Mouse (Mus musculus) cerebellum, adult (tissue): ENCODE data around the gene Hormad1.
"Not testable (repeated sequence)": the region's sequence is repeated elsewhere in the genome, so short reads cannot be mapped to it uniquely, and the experiment has no call there.

Experiments used
- ATAC-seq: cut with Nextera tagmentation; 2 replicates; pipeline ENCODE4 v1.9.2; 2017; ENCODE audit warnings: mild to moderate bottlenecking, moderate library complexity, mixed read lengths; ENCODE audit not compliant: insufficient number of reproducible peaks, low FRiP score, low TSS enrichment

Hormad1 gene

DNA sequence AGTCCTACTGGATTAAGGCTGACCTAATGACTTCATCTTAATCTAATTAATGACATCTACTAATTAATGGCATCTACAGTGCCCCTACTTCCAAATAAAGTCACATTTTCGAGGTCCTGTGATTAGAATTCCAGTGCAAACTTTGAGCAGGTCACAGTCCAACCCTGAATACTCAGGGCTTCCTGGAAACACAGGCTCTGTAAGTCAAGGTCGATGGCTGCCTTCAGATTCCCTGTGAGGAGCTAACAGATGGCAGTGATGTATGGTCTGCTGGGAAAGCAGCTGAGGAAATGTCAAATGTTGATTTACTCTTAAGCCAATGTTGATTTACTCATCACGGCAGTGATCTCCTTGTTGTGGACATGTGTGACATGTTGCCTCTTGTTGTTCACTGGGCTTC lies 5.5 kb upstream of the Hormad1 start:
- no peak for ATAC-seq

DNA sequence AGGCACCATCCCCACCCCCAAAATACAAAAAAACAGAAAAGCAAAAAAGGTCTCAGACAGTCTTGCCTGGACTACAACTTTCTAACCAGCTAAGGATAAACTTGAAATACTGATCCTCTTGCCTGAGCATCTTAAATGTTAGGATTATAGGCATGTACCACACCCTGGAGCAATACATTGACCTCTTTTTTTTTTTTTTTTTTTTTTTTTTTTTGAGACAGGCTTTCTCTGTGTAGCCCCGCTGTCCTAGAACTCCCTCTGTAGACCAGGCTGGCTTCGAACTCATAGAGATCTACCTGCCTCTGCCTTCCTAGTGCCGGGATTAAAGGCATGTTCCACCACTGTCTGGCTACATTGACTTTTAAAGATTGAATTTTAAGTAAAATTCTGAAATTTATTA lies 1.3 kb downstream of the Hormad1 start:
- no peak for ATAC-seq

DNA sequence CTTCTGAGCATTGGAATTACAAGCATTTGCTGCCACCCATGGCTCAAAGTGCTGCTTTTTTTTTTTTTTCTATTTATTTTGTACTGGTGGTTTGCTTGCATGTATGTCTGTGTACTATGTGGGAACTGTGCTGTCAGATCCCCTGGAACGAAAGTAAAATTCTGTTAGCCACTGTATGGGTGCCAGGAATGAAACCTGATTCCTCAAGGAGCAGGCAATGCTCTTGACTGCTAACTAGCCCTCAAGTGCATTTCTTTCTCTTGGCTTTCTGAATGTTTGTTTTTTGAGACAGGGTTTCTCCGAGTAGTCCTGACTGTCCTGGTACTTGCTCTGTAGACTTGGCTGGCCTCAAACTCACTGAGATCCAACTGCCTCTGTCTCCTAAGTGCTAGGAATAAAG lies 2.3 kb downstream of the Hormad1 start:
- ATAC-seq: no peak

DNA sequence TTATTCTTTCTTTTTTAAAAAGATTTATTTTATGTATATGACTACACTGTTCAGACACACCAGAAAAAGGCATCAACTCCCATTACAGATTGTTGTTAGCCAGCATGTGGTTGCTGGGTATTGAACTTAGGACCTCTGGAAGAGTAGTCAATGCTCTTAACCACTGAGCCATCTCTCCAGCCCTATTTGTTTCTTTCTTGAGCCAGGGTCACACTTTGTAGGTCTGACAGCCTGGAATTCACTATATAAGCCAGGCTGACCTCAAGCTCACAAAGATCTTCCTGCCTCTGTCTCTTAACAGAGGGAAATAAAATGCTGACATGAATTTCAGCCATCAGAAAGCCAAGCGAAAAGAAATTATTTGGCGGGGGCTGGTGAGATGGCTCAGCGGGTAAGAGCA lies 10.1 kb downstream of the Hormad1 start:
- no peak for ATAC-seq

DNA sequence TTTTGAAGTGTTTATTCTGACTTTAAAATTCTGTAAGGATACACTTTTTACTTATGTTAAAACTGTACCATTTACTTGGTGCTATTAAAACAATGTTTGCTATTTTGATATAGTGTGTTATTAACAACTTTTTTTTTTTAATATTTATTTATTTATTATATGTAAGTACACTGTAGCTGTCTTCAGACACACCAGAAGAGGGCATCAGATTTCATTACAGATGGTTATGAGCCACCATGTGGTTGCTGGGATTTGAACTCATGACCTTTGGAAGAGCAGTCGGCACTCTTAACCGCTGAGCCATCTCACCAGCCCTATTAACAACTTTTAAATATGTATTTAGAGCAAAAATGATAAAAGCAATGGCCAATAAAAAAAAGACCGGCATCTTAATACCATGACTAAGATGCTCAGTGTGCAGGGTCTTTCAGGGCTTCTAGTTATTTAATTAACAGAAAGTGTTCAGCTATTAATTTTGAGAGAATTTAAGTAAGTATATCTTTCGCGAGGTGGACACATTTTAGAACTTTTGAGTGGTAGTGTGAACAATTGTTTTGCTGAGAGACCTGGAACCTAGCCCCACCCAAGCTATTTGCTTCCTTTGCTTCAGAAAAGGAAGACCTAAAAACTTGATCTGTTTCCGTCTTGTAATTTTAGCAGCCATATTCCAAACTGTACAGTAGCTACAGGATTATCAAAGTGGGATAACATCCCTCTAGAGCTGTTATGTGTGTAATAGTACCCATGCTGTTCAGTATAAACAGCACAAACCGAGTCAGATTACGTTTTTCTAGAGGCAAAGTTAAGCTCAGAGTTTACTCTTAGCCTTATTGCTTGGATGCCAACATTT lies 28.5 kb downstream of the Hormad1 start:
- no peak; the same call in 1 of the 2 replicates for ATAC-seq

DNA sequence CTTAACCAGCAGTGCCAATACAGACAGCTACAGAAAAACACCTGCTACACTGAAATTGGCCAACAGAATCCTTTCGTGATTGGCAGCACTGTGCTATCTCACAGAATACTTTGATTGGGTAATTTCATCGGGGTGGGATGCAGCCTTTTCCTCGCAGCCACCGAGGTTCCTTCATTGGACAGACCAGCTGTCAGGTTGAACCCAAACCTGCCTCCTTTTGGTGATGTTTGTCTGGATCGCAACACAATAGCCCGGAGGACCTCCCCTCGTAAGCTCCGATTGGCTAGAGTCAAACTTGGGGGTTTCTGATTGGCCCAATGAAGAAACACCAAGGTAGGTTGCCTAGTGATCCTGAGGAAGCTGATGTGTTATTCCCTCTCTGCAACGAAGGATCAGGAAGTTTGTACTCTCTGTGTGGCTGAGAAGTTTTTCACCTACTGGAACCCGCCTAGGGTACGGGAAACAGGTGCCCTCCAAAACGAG lies 29.2 kb downstream of the Hormad1 start, which contains the start of gene Golph3l:
TSS of gene Golph3l (plus strand) at position 331 of the 483 bp plus-strand sequence.
- peak; percentile 100 for ATAC-seq

DNA sequence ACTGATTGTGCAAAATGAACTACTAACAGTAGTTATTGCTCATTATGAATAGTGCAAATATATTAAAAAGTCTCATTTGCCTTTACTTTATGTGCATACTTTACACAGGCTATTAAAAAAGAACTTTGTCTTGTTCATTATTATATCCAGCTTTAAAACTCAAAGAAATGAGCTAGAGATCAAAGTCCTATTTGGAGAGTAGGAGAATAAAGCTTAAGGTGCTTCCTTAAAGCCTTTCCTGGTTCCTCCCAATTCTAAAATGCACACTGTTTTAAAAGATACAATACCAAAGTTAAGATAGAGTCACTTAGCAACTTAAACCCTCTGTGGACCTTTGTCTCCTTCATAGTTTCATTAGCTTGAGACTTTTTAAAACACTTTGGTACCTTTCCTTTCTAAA lies 39.3 kb downstream of the Hormad1 start:
- no peak for ATAC-seq

DNA sequence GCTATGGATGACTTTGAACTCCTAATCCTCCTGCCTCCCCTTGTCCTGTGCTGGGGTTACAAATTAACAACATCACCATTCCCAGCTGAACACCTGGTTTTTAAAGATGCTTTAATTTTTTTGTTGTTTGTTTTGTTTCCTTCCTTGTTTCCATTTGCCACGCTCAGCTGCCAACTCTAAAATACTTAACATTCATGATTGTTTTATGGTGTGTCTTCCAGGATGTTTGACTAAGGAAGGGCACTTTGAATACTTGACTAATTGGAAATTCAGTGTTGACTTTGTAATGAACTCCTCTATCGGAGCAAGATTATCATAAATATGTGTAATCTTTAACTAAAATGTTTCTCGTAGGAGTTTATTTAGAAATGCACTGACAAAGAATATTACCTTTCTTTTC lies 41.8 kb downstream of the Hormad1 start:
- ATAC-seq: no peak

DNA sequence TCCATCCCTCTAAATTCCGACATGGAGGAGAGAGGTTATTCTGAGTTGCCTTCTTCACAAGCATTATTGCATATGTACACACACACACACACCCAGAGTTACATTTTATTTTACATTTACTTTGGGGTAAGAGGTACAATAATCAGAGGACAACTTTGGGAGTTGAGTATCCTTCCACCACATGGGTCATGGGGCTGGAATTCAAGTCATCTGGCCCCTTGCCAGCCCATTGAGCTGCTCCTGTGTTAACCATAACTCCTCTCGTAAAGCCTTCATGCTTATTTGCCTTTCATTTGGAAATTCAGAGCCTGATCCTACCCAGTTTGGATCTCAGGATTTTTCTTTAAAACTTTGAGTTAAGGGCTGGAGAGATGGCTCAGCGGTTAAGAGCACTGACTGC lies 46.6 kb downstream of the Hormad1 start:
- no peak for ATAC-seq

DNA sequence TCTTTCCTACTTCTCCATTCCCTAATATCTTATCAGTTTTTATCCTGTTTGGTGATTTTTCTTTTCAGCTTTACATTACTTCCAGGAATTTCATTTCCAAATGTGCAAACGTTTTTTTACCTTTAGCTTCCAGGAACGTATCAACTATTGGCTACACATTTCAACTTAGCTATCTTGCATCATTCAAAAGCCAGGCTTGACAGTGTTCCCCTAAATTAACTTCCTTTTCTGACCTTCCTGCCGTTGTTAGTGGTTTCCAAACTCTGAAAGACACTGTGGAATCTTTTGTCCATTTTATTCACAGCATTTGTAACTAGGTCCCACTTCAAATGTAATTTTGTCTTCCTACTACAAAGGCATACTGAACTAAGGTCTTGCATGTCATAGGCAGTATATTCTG lies 49.7 kb downstream of the Hormad1 start:
- ATAC-seq: no peak

DNA sequence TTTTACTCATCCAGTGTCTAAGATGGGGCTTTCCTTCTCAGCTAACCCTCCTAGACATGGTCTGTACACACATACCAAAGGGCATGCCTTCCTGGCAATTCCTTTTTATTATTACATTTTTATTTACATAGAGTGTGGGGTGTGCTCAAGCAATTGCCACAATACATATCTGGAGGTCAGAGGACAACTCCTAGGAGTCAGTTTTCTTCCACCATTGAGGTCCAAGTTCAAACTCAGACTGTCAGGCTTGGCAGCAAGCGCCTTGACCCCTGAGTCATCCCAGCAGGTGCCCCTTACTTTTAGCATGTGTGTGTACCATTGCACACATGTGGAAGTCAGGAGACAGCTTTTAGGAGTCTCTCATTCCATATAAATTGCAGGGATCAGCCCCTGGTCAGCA lies 54.5 kb downstream of the Hormad1 start:
- no peak for ATAC-seq

DNA sequence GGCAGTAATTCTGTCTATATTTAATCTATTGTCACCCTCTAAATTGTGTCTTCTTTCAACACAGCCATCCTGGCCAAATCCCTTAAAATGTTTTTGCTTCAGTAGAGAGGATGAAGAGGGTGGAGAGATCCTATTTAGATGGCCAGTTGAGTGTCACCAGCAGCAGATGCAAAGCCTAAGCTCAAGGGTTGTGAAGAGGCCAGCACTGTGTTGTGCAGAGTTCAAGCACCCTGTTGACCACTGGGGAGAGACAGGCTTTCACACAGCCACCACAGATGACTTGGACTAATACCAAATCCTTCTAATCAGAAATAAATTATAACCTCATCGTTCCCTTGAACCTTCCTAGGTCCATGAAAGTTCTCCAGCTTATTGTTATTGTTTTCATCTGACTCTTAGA lies 59.0 kb downstream of the Hormad1 start:
- ATAC-seq: no peak

DNA sequence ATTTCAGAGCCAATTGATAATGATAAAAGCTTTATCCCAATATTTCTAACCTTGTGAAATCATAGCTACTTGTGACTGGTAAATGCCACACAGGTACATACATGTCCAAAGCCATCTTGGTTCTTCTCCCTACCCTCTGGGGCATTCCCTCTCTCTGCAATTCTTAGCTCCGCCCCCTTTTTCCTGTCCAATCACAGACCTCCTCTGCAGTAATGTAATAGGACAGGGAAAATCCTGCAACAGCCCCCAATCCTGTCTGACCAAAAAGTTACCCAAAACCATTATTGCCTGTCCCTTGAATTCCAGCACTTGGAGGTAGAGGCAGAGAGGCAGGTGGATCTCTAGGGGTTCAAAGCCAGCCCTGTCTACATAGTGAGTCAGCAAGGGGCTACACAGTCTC lies 61.8 kb downstream of the Hormad1 start:
- no peak for ATAC-seq

DNA sequence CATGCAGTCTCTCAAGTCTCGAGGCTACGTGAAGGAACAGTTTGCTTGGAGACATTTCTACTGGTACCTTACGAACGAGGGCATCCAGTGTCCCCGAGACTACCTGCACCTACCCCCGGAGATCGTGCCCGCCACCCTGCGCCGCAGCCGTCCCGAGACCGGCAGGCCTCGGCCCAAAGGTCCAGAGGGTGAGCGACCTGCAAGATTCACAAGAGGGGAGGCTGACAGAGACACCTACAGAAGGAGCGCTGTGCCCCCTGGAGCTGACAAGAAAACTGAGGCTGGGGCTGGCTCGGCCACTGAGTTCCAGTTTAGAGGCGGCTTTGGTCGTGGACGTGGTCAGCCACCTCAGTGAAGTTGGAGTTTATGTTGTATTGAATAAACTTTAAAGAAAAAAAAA lies 62.9 kb downstream of the Hormad1 start:
- ATAC-seq: not testable (repeated sequence)

DNA sequence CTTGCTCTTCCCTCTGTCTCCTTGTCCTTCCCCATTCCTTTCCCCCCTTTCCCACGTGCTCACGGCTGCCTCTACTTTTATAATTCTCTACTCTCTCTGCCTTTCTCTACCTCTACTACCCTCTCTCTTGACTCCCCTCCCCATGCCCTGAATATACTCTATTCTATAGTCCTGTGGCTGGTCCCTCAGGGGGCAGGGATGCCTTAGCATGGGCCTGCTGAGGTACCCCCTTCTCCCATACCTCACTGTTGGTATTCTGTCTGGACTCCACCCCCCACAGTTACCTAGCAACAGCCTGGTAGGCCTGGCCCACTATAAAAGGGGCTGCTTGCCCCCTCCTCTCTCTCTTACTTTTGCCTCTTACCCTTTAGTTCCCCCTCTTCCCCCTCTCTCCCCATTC lies 64.1 kb downstream of the Hormad1 start:
- no peak for ATAC-seq

DNA sequence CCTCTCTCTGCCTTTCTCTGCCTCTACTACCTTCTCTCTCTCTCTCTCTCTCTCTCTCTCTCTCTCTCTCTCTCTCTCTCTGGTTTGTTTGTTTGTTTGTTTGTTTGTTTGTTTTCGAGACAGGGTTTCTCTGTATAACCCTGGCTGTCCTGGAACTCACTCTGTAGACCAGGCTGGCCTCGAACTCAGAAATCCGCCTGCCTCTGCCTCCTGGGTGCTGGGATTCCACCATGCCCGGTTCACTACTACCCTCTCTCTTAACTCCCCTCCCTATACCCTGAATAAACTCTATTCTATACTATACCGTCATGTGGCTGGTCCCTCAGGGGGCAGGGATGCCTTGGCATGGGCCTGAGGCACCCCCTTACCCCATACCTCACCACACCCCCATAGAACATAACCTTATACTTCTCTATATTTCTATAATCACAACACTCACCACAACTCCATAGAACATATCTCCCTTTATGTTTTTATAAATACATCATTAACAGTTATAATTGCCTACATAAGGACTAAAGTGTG lies 64.6 kb downstream of the Hormad1 start:
- not testable (repeated sequence) for ATAC-seq

DNA sequence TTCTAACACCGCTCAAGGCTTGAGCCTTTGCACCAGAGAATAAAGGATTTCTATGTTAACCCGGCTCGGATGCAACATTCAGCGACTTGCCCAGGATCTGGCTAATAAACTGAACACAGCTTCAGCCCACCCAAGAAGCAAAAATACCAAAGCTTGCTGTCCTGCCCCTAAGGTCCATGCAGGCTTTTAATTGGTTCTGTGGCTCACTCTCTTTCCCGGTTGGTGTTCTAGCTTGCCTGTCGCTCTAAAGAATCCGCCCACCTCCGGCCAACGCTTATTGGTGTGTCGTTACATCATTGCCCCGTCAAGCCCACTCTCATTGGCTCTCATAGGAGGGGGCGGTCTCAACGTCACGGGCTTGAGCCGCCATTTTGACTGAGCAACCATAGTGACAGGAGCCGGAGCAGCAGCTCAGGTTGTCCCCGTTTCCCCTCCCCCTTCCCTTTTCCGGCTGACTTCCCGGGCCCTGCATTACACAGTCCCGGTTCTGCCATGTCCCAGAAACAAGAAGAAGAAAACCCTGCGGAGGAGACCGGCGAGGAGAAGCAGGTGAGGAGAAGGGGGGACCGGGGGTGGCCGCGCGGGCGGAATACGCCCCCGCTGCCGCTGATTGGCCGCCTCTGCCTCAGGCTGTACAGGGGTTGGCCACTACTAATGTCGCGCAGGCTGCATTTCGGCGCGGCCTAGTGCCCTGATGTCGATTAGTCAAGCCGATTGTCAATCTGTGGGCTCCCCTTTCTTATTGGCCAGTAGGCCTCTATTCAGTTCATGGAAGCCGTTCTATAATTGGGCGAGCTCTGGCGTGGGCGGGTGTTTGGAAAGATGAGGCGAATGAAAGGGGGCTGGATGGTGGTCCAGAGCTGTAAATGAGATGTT lies 65.4 kb downstream of the Hormad1 start, which contains the start of gene Ensa:
TSS of gene Ensa (plus strand) at position 366 of the 876 bp plus-strand sequence.
- ATAC-seq: peak; percentile 96

DNA sequence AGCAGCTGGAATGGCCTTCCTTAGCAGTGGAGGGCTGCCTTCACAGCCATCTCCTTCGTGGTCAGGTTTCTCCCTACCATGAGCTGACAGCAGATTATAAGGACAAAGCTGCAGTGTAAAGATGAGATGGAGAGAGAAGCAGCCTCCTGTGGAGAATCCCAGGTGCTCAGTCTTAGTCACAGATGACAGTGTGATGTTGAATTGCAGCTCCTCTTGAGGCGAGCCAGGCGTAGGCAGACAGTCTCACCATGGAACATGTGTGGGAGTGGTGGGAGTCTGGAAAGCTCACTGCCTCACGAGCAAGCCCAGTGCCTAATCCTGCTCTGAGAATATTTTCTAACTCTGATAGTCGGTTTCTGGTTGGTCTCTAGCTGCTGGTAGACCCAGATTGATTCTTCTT lies 68.3 kb downstream of the Hormad1 start:
- no peak for ATAC-seq

DNA sequence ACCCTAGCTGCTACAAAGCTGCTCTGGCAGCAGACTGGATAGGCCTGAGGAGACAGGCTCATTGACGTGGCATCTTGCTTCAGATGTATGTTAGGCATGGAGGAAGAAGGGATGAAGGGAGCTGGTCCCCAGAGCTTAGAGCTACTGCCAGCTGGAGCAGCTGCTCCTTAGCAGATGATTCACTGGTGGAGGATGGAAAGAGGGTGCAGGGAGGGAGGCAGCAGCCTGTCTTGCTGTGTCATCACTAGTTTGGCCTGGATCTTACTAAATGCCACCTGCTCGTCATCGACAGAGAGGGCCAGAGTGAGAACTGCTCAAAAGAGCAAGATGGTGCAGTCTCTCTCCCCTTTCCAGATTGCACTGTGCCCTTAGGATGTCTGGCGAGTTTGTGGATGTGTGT lies 70.3 kb downstream of the Hormad1 start:
- ATAC-seq: no peak

DNA sequence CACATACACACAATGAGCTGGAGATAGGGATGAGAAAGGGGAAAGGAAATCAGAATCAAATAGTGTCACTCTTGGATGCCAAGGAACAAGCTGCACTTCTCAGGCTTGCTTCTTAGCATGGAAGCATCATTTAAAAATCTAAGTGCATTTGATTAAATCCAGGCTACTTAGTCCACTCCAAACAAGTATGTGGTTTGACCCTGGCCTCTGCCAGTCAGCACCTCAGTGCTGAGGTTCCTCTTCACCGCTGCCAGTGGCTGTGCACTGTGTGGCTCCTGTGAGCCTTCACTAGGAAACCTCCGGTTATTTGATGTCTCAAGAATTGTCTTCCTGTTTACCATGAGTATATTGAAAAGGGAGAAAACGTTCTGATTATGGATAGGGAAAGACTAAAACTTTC lies 71.4 kb downstream of the Hormad1 start:
- no peak for ATAC-seq

DNA sequence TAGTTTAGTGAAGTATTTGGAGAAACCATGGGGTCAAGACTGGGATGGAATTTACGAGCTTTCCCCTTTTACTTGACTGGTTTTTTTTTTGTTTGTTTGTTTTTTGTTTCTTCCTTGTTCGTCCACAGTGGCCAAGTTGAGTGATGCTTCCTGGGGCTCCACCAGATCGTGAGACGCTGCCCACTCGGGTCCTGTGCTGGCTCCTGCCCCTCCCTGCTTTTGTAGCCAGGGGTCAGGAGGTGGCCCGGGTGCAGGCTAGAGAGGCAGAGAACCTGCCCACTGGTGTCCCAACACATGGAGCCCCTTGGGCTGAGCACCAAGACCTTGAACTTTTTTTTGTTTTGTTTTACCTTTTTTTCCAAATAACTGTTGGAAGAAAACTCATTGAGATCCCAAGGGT lies 71.8 kb downstream of the Hormad1 start:
- ATAC-seq: no peak
